Mouse (Mus musculus) ES-E14 (cell line): ENCODE data around the gene Zeb2.

ENCODE experiments used
- MAFK ChIP-seq: IDR thresholded peaks from 2 replicates; pipeline ENCODE4 v1.6.1; 2014; ENCODE audit warnings: mild to moderate bottlenecking, low read depth, low read length, inconsistent platforms; ENCODE audit not compliant: insufficient read depth
- ZC3H11A ChIP-seq: IDR thresholded peaks from 2 replicates; pipeline ENCODE4 v1.6.1; 2012; ENCODE audit warnings: low read depth, mild to moderate bottlenecking, inconsistent platforms, low read length, borderline replicate concordance

GRCm38 (mm10) chr2:44977556-44977955, 139.6 kb downstream of the Zeb2 start:
- TF ChIP-seq ZC3H11A: no peak
- TF ChIP-seq MAFK: no peak
